Mouse (Mus musculus) CH12F3 (cell line): Measurements from ENCODE around the gene Pafah1b3.

ENCODE experiments used
- in situ Hi-C: fragments of 300-500 bp; cut with MboI; formaldehyde crosslinking; loops from 2 replicates; pipeline ENCODE4 v1.14.3; 2020; ENCODE audit warnings: low sequenced_read_pairs

Gene Pafah1b3

GRCm38 (mm10) chr7:25305956-25306613, 8.3 kb upstream of the Pafah1b3 start, which contains the start of gene Tmem145:
Tmem145 (plus strand) TSS chr7:25306106.
- in situ Hi-C loops, result no loop called here

DNA sequence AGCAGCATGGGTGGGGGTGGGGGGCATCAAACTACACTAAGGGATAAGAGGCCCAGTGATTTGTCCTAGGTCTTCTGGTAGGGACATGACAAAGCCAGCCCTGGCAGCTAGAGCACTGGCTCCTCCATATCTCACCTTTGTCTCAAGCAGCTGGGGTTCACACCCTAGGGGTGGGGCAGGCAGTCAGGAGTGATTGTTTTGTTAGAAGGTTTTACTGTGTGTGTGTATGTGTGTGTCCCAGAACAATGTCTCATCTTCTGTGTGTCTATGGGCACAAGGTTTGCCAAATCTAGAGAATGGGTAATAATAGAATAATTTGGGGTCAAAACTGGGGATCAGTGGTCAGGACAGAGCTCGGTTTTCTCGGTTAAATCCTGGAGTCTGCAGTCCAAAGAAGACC, 7.7 kb upstream of the Pafah1b3 start:
- in situ Hi-C loops, result no loop called here

DNA sequence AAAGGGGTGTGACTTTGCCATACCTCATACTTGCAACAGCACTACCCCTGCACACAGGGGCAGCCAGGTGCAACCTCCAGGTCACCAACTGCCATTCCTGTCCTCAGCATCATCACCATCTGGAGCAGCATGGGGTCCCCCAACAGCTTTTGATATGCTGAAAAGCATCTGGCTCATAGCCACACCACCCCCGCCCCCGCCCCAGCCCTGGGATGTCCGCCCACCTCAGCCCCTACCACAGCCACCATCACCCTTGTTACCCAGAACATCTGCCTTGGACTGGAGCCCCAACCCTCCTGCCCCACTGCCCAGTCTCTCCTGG, 5.9 kb upstream of the Pafah1b3 start:
- in situ Hi-C loops, result no loop called here

DNA sequence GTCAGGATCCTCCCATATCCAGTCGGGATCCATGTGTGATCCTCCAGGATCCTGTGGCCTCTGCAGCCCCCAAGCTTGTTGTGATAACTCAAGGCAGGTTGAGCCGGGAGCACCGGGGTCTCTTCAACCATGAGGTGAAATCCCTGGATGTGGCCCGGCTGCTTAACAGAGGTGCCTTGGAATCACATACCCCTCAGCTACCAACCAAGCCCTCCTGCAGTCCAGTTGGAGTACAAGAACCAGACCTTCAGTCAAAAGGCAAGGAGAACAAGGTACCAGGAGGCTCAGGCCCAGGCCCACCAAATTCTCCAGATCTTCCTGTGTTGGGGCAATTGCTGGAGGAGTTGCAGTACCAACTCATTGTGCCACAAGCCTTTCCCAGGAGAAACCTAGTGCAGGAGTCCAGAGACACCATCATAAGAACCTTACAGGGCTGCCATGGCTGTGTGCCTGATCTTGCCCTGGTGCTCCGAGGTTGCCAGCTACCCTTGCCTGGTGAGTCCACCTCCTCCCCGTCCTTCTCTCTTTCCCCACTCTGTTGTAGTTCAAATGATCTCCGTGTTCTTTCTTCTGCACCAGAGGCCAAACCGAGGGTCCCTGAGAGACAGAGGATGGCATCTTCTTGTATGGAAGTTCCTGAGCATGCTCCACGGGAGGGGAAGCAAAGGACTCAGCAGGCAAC, 5.4 kb upstream of the Pafah1b3 start:
- in situ Hi-C loops, result no loop called here

DNA sequence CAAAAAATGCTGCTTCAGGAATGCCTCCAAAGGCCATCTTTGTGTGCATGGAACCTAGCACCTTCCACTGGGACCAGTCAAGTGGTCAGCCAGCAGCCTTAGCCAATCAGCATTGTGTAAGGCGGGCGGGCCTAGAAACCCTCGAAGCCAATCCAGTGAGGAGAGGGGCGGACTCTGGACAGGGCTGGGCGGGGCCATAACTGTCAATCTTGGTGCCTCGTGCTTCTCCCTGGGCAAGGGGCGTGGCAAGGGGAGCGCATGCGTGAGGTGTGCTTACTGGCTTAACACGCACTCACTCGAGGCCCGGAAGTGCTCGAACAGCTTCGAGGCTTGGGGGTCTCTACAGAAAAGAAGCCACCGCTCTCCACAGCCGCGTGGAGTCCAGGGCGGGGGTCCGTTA, 3.3 kb upstream of the Pafah1b3 start, which contains the start of gene Prr19:
Gene Prr19, plus strand, starts transcription at position 349 of the 400 bp plus-strand sequence.
- in situ Hi-C loops, result no loop called here

- in situ Hi-C loops, result no loop called here
Measured at GRCm38 (mm10) chr7:25296945-25297453, 787 bp downstream of the Pafah1b3 start.

DNA sequence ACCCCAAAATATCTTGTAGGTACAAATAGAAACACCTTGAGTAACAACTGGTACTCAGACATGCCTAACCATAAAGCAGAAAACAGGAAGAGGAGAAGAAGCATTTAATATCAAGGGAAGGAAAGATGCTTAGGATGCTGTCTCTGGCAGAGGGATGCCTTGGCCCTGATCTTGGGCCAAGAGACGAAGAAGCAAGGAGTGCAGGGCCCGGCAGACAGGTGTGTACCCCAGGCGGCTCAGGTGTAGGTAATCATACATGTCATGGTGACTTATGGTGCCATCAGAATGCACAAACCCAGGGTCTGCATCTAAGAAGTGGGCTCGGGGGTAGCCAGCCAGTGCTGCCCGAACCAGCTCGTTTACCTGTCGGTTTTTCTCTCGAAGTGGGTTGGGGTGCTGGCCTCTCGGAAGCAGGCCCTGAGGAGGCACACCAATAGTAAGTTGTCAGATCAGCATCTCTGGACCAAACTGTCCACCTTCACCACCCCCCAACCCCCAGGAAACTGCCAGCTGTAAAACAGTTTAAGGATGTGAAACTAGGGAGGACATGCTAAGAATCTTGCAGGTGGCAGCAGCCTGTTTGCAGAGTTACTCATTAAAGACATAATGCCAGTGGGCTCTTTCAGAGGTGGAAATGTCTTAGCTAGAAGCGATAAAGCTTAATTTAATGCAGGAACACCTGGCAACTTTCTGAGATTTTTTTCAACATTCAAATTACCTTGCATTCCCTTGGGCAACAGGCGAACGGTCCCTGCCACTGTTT, 2.6 kb downstream of the Pafah1b3 start:
- in situ Hi-C loops, result no loop called here

- in situ Hi-C loops, result no loop called here
Measured at GRCm38 (mm10) chr7:25294495-25294894, 3.3 kb downstream of the Pafah1b3 start.

DNA sequence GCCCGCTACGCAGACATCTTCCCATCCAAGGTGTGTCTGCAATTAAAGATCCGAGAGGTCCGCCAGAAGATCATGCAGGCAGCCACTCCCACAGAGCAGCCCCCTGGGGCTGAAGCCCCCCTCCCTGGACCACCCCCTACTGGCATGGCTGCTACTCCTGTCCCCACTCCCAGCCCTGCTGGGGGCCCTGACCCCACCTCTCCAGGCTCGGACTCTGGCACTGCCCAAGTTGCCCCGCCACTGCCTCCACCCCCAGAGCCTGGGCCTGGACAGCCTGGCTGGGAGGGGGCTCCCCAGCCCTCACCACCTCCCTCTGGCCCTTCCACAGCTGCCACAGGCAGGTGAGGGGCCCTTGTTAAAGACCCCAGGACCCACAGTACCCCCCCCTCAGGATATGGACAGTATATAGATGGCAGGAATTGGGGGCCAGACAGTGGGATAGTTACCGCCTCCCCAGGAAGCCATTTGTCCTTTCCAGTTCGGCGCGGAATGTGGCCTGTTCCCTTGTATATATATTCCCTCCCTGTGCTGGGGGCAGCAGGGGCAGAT, 4.5 kb downstream of the Pafah1b3 start:
- in situ Hi-C loops, result no loop called here

GRCm38 (mm10) chr7:25292107-25292506, 5.7 kb downstream of the Pafah1b3 start:
- in situ Hi-C loops, result no loop called here

DNA sequence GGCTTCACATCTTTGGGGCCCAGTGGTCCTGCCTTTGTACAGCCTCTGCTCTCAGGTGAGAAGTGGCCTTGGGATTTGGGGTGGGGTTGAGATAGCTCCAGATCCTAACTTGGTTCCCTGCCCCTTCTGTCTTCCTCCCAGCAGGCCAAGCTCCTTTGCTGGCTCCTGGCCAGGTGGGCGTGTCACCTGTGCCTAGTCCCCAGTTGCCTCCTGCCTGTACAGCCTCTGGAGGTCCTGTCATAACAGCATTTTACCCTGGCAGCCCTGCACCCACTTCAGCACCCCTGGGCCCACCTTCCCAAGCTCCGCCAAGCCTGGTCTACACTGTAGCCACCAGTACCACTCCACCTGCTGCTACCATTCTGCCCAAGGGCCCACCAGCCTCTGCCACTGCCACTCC, 6.9 kb downstream of the Pafah1b3 start:
- in situ Hi-C loops, result no loop called here

DNA sequence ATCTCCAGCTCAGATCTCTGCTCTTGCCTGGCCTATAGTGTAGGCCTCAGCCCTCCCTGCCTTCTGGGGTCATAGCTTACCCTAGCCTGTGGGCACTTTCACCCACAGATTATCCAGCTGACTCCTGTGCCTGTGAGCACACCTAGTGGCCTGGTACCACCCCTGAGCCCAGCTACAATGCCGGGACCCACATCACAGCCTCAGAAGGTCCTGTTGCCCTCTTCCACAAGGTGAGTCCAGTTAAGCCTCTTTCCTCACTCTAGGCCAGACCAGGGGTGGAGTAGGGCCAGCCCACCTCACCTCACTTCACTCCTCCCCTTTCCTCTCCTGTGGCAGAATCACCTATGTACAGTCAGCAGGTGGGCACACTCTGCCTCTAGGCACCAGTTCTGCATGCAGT, 7.3 kb downstream of the Pafah1b3 start:
- in situ Hi-C loops, result no loop called here

DNA sequence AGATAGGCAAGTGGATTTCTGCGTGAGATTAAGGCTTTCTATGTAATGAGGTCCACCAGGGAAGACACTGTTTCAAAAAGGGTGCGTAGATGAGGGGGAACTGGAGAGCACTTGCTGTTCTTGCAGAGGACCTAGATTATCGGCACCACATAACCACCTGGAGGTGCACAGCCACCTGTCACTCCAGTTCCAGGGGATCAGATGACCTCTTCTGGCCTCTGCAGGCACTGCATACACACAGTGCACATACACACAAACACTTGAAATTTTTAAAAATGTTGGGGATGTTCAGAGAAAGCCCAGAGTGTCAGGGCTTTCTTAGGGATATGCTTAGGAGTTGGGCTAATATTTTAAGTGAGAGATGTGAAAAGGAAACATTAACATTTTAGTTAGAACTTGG, 7.9 kb downstream of the Pafah1b3 start:
- in situ Hi-C loops, result no loop called here

GRCm38 (mm10) chr7:25288721-25289120, 9.1 kb downstream of the Pafah1b3 start:
- in situ Hi-C loops, result no loop called here

GRCm38 (mm10) chr7:25288011-25288410, 9.8 kb downstream of the Pafah1b3 start:
- in situ Hi-C loops, result no loop called here

GRCm38 (mm10) chr7:25286989-25287388, 10.8 kb downstream of the Pafah1b3 start:
- in situ Hi-C loops, result no loop called here

DNA sequence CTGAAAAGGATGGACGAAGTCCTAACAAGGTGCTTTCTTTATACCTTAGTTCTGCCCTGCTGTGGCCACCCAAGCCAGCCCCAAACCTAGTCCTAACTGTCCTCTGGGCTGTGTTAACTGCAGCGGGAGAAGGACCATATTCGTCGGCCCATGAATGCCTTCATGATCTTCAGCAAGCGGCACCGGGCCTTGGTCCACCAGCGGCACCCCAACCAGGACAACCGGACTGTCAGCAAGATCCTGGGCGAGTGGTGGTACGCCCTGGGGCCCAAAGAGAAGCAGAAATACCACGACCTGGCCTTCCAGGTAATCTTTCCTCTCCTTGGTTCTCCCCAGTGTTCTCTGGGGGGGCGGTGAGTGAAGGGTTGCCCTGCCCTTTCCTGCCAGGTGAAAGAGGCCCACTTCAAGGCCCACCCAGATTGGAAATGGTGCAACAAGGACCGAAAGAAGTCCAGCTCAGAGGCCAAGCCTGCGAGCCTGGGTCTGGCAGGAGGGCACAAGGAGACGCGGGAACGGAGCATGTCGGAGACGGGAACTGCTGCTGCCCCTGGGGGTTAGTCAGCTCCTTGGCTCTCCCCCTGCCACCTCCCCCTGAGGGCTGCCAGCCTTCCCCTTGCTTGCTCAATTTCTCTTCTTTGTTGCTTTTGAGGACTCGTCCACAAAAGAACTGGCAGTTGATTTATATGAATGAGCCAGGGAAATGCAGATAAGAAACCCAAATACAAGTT, 12.1 kb downstream of the Pafah1b3 start:
- in situ Hi-C loops, result no loop called here

GRCm38 (mm10) chr7:25284766-25285165, 13.0 kb downstream of the Pafah1b3 start:
- in situ Hi-C loops, result no loop called here

GRCm38 (mm10) chr7:25284171-25284570, 13.6 kb downstream of the Pafah1b3 start:
- in situ Hi-C loops, result no loop called here

- in situ Hi-C loops, result no loop called here
Measured at GRCm38 (mm10) chr7:25283637-25284036, 14.1 kb downstream of the Pafah1b3 start.

- in situ Hi-C loops, result no loop called here
Measured at GRCm38 (mm10) chr7:25282731-25283211, 15.0 kb downstream of the Pafah1b3 start.
